Mouse (Mus musculus) hindbrain, postnatal 0 days (tissue): ENCODE measurements around the gene Adamtsl1. TPM values are rescaled to one million over a fixed set of nuclear protein-coding genes. Genes with fewer than 3 reads are reported as not detected.

ENCODE experiments used
- ATAC-seq: fragments of 200-750 bp; cut with Nextera tagmentation; 2 replicates; pipeline ENCODE4 v1.8.0; 2017; ENCODE audit warnings: mild to moderate bottlenecking, moderate TSS enrichment, moderate library complexity
- DNase-seq: peaks from one replicate; pipeline ENCODE4 v3.0.0-alpha.2; 2015; ENCODE audit warnings: low spot score
- H3K27ac ChIP-seq: fragments of 300-500 bp; sonication (generic); 2 replicates; pipeline ENCODE4 v1.5.1; 2014; ENCODE audit warnings: mild to moderate bottlenecking
- H3K27me3 ChIP-seq: fragments of 300-500 bp; sonication (generic); 2 replicates; pipeline ENCODE4 v1.6.1; 2014; ENCODE audit warnings: low read length, mixed read lengths; ENCODE audit not compliant: insufficient read depth
- H3K36me3 ChIP-seq: fragments of 300-500 bp; sonication (generic); 2 replicates; pipeline ENCODE4 v1.6.1; 2014; ENCODE audit warnings: low read length, mixed read lengths; ENCODE audit not compliant: insufficient read depth
- H3K4me1 ChIP-seq: fragments of 300-500 bp; sonication (generic); 2 replicates; pipeline ENCODE4 v1.6.1; 2014; ENCODE audit warnings: antibody characterized with exemption, low read length, mixed read lengths; ENCODE audit not compliant: insufficient read depth
- H3K4me2 ChIP-seq: fragments of 300-500 bp; sonication (generic); 2 replicates; pipeline ENCODE4 v1.6.1; 2014; ENCODE audit warnings: low read depth, mild to moderate bottlenecking, low read length, moderate library complexity, mixed read lengths
- H3K4me3 ChIP-seq: fragments of 300-500 bp; sonication (generic); 2 replicates; pipeline ENCODE4 v1.5.1; 2014; ENCODE audit warnings: low read length
- H3K9ac ChIP-seq: fragments of 300-500 bp; sonication (generic); replicated peaks from 2 replicates; pipeline ENCODE4 v1.6.1; 2014; ENCODE audit warnings: mild to moderate bottlenecking, low read length, moderate library complexity, mixed read lengths
- H3K9me3 ChIP-seq: fragments of 300-500 bp; sonication (generic); 2 replicates; pipeline ENCODE4 v1.6.1; 2016; ENCODE audit warnings: low read length, mixed read lengths
- CTCF ChIP-seq: IDR thresholded peaks from 2 replicates; pipeline ENCODE4 v1.5.1; 2016; ENCODE audit warnings: antibody characterized with exemption, control low read depth, low read depth
- WGBS: fragments of 180-500 bp; shearing (Covaris S2); extraction: QIAGEN DNeasy Blood & Tissue Kit; methylation state at CpG from one replicate; pipeline ENCODE4 v1.1.7; 2014; 5-methylcytosine and 5-hydroxymethylcytosine counted together
- polyA plus RNA-seq: library from polyadenylated mRNA; unstranded; fragments of >200 nt; fragmentation: Nextera tagmentation; extraction: Ambion mirVana; gene quantifications from 2 replicates; pipeline ENCODE4 v1.2.1, GENCODE M21; 2015
- total RNA-seq: library from RNA; depleted of rRNA; stranded (reverse); fragments of >200 nt; gene quantifications from 2 replicates; pipeline ENCODE4 v1.2.3, GENCODE M21; 2014

The Adamtsl1 gene
- total and polyA plus RNA-seq, 2 experiments from 2014 or later: 8.0 to 13.4 TPM

DNA sequence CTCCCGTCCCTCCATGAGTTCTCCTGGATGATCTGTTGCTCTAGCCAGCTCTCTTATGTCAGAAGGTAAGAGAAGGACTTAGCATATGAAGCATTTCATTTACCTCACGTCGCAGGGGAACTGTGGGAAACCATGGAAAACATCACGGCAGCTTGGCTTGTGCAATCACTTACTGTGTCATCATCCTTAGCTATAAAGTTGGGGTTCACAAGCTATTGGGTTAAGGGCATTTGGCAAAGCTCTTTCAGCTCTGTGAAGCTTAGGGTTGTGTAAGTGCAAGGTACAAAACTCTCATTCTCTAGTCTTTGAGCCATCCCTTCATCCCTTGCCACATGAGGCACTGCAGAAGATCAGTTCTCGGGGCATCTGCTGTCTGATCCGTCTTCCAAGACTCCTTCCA lies 787.5 kb downstream of the Adamtsl1 start:
- Histone ChIP-seq H3K4me1 (no peaks in the 10 kb centered on the region), H3K4me2 (no peak overlapping the region), H3K27ac (no peak overlapping the region), H3K27me3 (no peaks in the 10 kb centered on the region), H3K9ac (no peak overlapping the region), H3K4me3 (no peak overlapping the region), H3K9me3 (no peaks in the 10 kb centered on the region), H3K36me3 (no peaks in the 10 kb centered on the region)
- TF ChIP-seq CTCF: no peak
- ATAC-seq (no peak), DNase-seq (no peak)
- 93% methylated on average over 6 of the region's 6 CpGs for WGBS

DNA sequence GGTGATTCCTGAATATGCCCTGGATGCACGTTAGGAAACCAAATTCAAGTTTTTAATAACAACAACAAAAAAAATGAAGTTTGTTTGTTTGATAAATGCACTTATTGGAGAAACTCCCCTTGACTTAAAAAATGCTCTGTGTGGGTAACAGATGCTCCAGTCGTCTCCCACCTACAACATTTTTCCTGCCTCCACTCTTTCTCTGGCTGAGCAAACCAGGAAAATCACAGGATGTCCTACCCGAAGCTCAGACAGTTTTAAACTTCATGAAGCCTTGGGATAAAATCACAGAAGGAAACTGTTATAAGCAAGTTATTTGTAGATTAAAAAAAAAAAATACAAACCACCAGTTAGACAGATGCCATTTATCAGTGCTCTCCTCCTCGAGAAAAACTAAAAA lies 788.1 kb downstream of the Adamtsl1 start:
- no peak for TF ChIP-seq CTCF
- ATAC-seq (no peak), DNase-seq (no peak)
- H3K4me1 ChIP-seq: no peaks in the 10 kb centered on the region
- H3K36me3 ChIP-seq: no peaks in the 10 kb centered on the region
- no peak overlapping the region for H3K9ac ChIP-seq
- H3K9me3 ChIP-seq: no peaks in the 10 kb centered on the region
- no peak overlapping the region for H3K4me2 ChIP-seq
- no peaks in the 10 kb centered on the region for H3K27me3 ChIP-seq
- H3K4me3 ChIP-seq: no peak overlapping the region
- 70% methylated on average over 4 of the region's 4 CpGs for WGBS
- no peak overlapping the region for H3K27ac ChIP-seq

DNA sequence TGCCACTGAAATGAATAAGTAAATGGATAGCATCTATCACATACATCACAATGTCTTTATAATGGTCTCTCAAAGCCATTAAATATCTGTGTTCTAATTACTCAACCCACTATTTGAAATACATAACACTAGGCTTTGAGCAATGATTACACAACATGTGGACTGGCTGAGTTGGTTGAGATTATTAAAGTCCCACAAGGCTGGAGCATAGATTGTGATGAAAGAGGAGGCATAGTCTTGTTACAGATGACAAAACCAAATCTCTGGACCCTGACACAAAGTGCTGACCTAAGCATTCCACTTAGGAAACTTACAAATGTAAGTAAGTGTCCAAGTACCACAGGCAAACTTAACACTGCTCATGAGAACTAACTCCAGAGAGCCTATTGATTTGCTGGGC lies 792.8 kb downstream of the Adamtsl1 start:
- no peak overlapping the region for H3K27ac ChIP-seq
- no peak overlapping the region for H3K4me2 ChIP-seq
- H3K27me3 ChIP-seq: no peaks in the 10 kb centered on the region
- H3K36me3 ChIP-seq: no peaks in the 10 kb centered on the region
- no peaks in the 10 kb centered on the region for H3K9me3 ChIP-seq
- DNase-seq (no peak), ATAC-seq (no peak)
- TF ChIP-seq CTCF: no peak
- no peak overlapping the region for H3K4me3 ChIP-seq
- no peak overlapping the region for H3K9ac ChIP-seq
- no peaks in the 10 kb centered on the region for H3K4me1 ChIP-seq

DNA sequence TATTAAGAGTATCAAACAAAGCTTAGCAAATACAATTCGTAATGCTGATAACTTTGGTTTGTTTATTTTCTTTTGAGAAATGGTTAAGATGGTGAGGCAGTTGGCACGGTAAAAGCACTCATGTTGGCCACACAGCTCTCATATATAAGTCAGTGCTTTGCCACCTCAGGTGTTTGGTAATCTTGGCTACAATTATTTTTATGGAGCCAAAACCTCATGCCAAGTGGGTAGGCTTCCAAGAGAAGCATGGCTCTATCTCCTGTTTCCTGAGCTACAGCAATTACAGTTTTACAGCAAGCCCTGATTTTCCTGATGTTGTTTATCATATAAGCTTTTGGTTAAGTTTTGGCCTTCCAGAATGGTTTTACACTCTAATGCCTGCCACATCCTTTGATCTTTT lies 795.2 kb downstream of the Adamtsl1 start:
- TF ChIP-seq CTCF: no peak
- WGBS: 72% methylated on average over 2 of the region's 2 CpGs
- no peak for DNase-seq
- no peak for ATAC-seq
- no peak overlapping the region for H3K27ac ChIP-seq
- no peak overlapping the region for H3K9ac ChIP-seq
- H3K36me3 ChIP-seq: no peaks in the 10 kb centered on the region
- no peaks in the 10 kb centered on the region for H3K27me3 ChIP-seq
- H3K9me3 ChIP-seq: no peaks in the 10 kb centered on the region
- no peak overlapping the region for H3K4me3 ChIP-seq
- no peak overlapping the region for H3K4me2 ChIP-seq
- no peaks in the 10 kb centered on the region for H3K4me1 ChIP-seq

DNA sequence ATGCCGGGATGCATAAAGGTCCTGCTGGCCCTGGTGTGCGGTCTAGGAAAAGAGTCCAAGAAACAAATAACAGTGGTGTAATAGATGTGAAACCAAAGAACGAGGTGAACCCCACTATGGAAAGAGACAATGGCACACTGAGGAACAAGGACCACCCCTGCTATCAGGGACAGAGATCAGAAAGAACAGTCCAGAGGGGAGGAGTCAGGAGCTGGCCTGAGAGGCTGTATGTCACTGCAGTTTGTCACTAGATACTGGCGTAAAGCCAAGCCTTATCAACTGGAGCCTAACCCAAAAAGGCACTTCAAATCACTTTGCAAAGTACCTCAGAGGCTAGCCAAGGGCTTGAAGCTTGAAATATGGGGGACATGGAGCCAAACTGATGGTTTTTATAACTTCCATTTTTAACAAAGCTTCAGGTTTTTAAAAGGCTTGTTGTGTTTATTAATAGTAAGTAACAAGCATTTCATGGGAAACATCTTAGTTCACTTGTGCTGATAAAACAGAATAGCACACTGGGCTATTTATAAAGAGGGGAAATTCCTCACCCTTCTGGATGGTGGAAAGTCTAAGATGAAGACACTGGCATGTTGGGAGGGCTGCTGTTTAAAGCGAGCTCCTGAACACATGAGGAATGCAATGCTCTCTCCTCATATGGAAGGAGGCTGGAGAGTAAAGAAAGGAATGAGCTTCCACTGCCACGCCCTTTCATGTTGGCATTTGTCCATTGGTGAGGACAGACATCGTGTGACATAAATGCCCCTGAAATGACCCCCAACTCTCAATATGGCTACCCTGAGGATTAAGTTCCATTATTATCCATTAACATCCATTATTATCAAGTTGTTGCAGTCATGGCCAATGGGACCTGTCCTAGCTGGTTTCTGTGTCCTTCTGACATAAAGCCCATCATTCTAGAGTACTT lies 797.1 kb downstream of the Adamtsl1 start:
- TF ChIP-seq CTCF: no peak
- no peak overlapping the region for H3K27ac ChIP-seq
- H3K27me3 ChIP-seq: no peaks in the 10 kb centered on the region
- H3K4me3 ChIP-seq: no peak overlapping the region
- DNase-seq: peak; percentile 23
- no peaks in the 10 kb centered on the region for H3K9me3 ChIP-seq
- 66% methylated on average over 7 of the region's 7 CpGs for WGBS
- no peak overlapping the region for H3K9ac ChIP-seq
- H3K36me3 ChIP-seq: no peaks in the 10 kb centered on the region
- H3K4me1 ChIP-seq: no peaks in the 10 kb centered on the region
- no peak overlapping the region for H3K4me2 ChIP-seq
- no peak for ATAC-seq

DNA sequence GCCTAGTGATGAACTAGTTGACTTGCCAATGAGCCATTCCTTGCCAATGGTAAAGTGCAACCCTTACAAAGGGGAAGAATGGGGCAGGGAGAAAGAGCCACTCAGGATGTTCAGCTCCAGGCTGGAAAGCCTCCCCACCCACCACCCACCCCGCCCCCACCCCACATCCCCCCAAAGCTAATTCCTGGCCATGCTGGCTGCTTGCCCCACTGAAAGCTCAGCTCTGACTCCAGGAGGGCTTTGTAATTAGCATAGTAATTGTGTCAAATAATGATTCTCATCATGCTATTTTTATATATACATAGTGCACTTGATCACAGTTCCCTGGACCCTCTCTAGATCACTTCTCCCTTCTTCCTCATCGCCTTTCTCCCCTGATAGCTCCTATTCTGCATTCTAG lies 798.4 kb downstream of the Adamtsl1 start:
- Histone ChIP-seq H3K4me3 (no peak overlapping the region), H3K36me3 (no peaks in the 10 kb centered on the region), H3K4me2 (no peak overlapping the region), H3K9ac (no peak overlapping the region), H3K9me3 (no peaks in the 10 kb centered on the region), H3K27ac (no peak overlapping the region), H3K27me3 (no peaks in the 10 kb centered on the region), H3K4me1 (no peaks in the 10 kb centered on the region)
- no peak for DNase-seq
- no peak for ATAC-seq
- no peak for TF ChIP-seq CTCF
- WGBS: 70% methylated on average over 2 of the region's 2 CpGs

DNA sequence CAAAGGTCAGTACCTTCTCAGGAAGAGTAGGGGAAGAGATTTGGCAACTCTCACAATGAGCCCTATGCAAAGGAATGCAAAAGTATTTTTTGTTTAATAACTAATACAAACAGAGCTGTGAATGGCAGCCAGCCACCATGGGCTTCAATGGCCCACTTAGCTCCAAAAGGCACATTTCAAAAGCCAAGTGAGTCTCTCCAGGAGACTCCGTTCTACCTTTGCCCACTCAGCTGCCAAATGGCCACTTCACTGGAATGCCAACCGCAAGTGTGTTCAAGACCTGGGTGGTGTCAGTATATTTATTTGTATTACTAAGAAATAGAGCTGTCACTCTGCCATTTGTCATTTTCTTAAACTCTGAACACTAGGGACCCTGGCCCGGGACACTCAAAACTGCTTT lies 800.5 kb downstream of the Adamtsl1 start:
- TF ChIP-seq CTCF: no peak
- H3K27me3 ChIP-seq: no peaks in the 10 kb centered on the region
- 75% methylated on average over 3 of the region's 3 CpGs for WGBS
- no peak for DNase-seq
- H3K4me2 ChIP-seq: no peak overlapping the region
- H3K36me3 ChIP-seq: no peaks in the 10 kb centered on the region
- no peak for ATAC-seq
- no peaks in the 10 kb centered on the region; the same call in 1 of the 2 replicates for H3K4me1 ChIP-seq
- H3K4me3 ChIP-seq: no peak overlapping the region
- no peaks in the 10 kb centered on the region for H3K9me3 ChIP-seq
- no peak overlapping the region for H3K27ac ChIP-seq
- H3K9ac ChIP-seq: no peak overlapping the region
